Mouse (Mus musculus): ENCODE data around the gene Adgrl1. TPM values are rescaled to one million over a fixed set of nuclear protein-coding genes. Genes with fewer than 3 reads are reported as not detected.
A peak's percentile ranks its signal among the peaks of the same experiment; 100 is the strongest.

Gene Adgrl1
- polyA plus RNA-seq, 1 experiment from 2014 or later: 13.5 TPM

- no peak for ATAC-seq (replicated peaks; ENCODE audit: insufficient number of reproducible peaks, low FRiP score, low TSS enrichment)
- Histone ChIP-seq H3K27ac (ENCODE audit: low read depth, low read length) (no peak overlapping the region), H3K4me2 (peak overlapping the region; percentile 93), H3K9me3 (replicated peaks; ENCODE audit: control insufficient read depth, low read length) (no peaks in the 10 kb centered on the region), H3K9ac (ENCODE audit: low read depth, low read length) (peak overlapping the region; percentile 58; the same call in 1 of the 2 replicates), H3K4me3 (ENCODE audit: low read depth, low read length) (peak overlapping the region; percentile 62), H3K4me1 (ENCODE audit: control insufficient read depth, insufficient read depth, low read length) (peaks cover 9% of the 10 kb centered on the region; the same call in 1 of the 2 replicates), H3K36me3 (ENCODE audit: control insufficient read depth, insufficient read depth, low read length) (no peaks in the 10 kb centered on the region), H3K27me3 (ENCODE audit: control insufficient read depth, insufficient read depth, low read length) (peaks cover 14% of the 10 kb centered on the region; the same call in 1 of the 2 replicates)
- WGBS (ENCODE audit: insufficient replicate concordance): under 1% methylated on average over 41 of the region's 41 CpGs
Observed at GRCm38 (mm10) chr8:83876080-83876837, 23.6 kb upstream of the Adgrl1 start.

GRCm38 (mm10) chr8:83876838-83877223, 23.1 kb upstream of the Adgrl1 start:
- no peak for ATAC-seq (replicated peaks; ENCODE audit: insufficient number of reproducible peaks, low FRiP score, low TSS enrichment)
- peaks cover 9% of the 10 kb centered on the region; the same call in 1 of the 2 replicates for H3K4me1 ChIP-seq (ENCODE audit: control insufficient read depth, insufficient read depth, low read length)
- H3K36me3 ChIP-seq (ENCODE audit: control insufficient read depth, insufficient read depth, low read length): no peaks in the 10 kb centered on the region
- H3K4me2 ChIP-seq: peak overlapping the region; percentile 93
- no peak overlapping the region for H3K9ac ChIP-seq (ENCODE audit: low read depth, low read length)
- H3K27me3 ChIP-seq (ENCODE audit: control insufficient read depth, insufficient read depth, low read length): peaks cover 14% of the 10 kb centered on the region; the same call in 1 of the 2 replicates
- 5% methylated on average over 10 of the region's 10 CpGs for WGBS (ENCODE audit: insufficient replicate concordance)
- no peaks in the 10 kb centered on the region for H3K9me3 ChIP-seq (replicated peaks; ENCODE audit: control insufficient read depth, low read length)
- peak overlapping the region; percentile 62 for H3K4me3 ChIP-seq (ENCODE audit: low read depth, low read length)
- no peak overlapping the region for H3K27ac ChIP-seq (ENCODE audit: low read depth, low read length)

GRCm38 (mm10) chr8:83888409-83888808, 11.5 kb upstream of the Adgrl1 start:
- WGBS (ENCODE audit: insufficient replicate concordance): 63% methylated on average over 2 of the region's 2 CpGs
- Histone ChIP-seq H3K36me3 (ENCODE audit: control insufficient read depth, insufficient read depth, low read length) (no peaks in the 10 kb centered on the region), H3K9ac (ENCODE audit: low read depth, low read length) (no peak overlapping the region), H3K4me3 (ENCODE audit: low read depth, low read length) (no peak overlapping the region), H3K4me1 (ENCODE audit: control insufficient read depth, insufficient read depth, low read length) (no peaks in the 10 kb centered on the region), H3K27ac (ENCODE audit: low read depth, low read length) (no peak overlapping the region), H3K27me3 (ENCODE audit: control insufficient read depth, insufficient read depth, low read length) (no peaks in the 10 kb centered on the region), H3K4me2 (no peak overlapping the region), H3K9me3 (replicated peaks; ENCODE audit: control insufficient read depth, low read length) (no peaks in the 10 kb centered on the region)
- ATAC-seq (replicated peaks; ENCODE audit: insufficient number of reproducible peaks, low FRiP score, low TSS enrichment): no peak

GRCm38 (mm10) chr8:83892061-83892460, 7.8 kb upstream of the Adgrl1 start:
- 55% methylated on average over 4 of the region's 4 CpGs for WGBS (ENCODE audit: insufficient replicate concordance)
- ATAC-seq (replicated peaks; ENCODE audit: insufficient number of reproducible peaks, low FRiP score, low TSS enrichment): no peak
- H3K9me3 ChIP-seq (replicated peaks; ENCODE audit: control insufficient read depth, low read length): no peaks in the 10 kb centered on the region
- H3K9ac ChIP-seq (ENCODE audit: low read depth, low read length): no peak overlapping the region
- H3K4me3 ChIP-seq (ENCODE audit: low read depth, low read length): no peak overlapping the region
- no peaks in the 10 kb centered on the region for H3K36me3 ChIP-seq (ENCODE audit: control insufficient read depth, insufficient read depth, low read length)
- peaks cover 2% of the 10 kb centered on the region; the same call in 1 of the 2 replicates for H3K4me1 ChIP-seq (ENCODE audit: control insufficient read depth, insufficient read depth, low read length)
- no peak overlapping the region for H3K27ac ChIP-seq (ENCODE audit: low read depth, low read length)
- no peak overlapping the region for H3K4me2 ChIP-seq
- H3K27me3 ChIP-seq (ENCODE audit: control insufficient read depth, insufficient read depth, low read length): peaks cover 25% of the 10 kb centered on the region

GRCm38 (mm10) chr8:83893915-83894314, 6.0 kb upstream of the Adgrl1 start:
- Histone ChIP-seq H3K27ac (ENCODE audit: low read depth, low read length) (no peak overlapping the region), H3K4me1 (ENCODE audit: control insufficient read depth, insufficient read depth, low read length) (peaks cover 8% of the 10 kb centered on the region; the same call in 1 of the 2 replicates), H3K9me3 (replicated peaks; ENCODE audit: control insufficient read depth, low read length) (no peaks in the 10 kb centered on the region), H3K9ac (ENCODE audit: low read depth, low read length) (no peak overlapping the region), H3K4me2 (no peak overlapping the region), H3K27me3 (ENCODE audit: control insufficient read depth, insufficient read depth, low read length) (peaks cover 27% of the 10 kb centered on the region), H3K36me3 (ENCODE audit: control insufficient read depth, insufficient read depth, low read length) (no peaks in the 10 kb centered on the region), H3K4me3 (ENCODE audit: low read depth, low read length) (no peak overlapping the region)
- 4% methylated on average over 5 of the region's 5 CpGs for WGBS (ENCODE audit: insufficient replicate concordance)
- no peak for ATAC-seq (replicated peaks; ENCODE audit: insufficient number of reproducible peaks, low FRiP score, low TSS enrichment)

- H3K27me3 ChIP-seq (ENCODE audit: control insufficient read depth, insufficient read depth, low read length): peaks cover 27% of the 10 kb centered on the region
- no peak overlapping the region for H3K4me2 ChIP-seq
- H3K9me3 ChIP-seq (replicated peaks; ENCODE audit: control insufficient read depth, low read length): no peaks in the 10 kb centered on the region
- no peak overlapping the region for H3K4me3 ChIP-seq (ENCODE audit: low read depth, low read length)
- no peak overlapping the region for H3K9ac ChIP-seq (ENCODE audit: low read depth, low read length)
- no peak overlapping the region for H3K27ac ChIP-seq (ENCODE audit: low read depth, low read length)
- 8% methylated on average over 5 of the region's 5 CpGs for WGBS (ENCODE audit: insufficient replicate concordance)
- no peak for ATAC-seq (replicated peaks; ENCODE audit: insufficient number of reproducible peaks, low FRiP score, low TSS enrichment)
- H3K36me3 ChIP-seq (ENCODE audit: control insufficient read depth, insufficient read depth, low read length): no peaks in the 10 kb centered on the region
- H3K4me1 ChIP-seq (ENCODE audit: control insufficient read depth, insufficient read depth, low read length): peaks cover 8% of the 10 kb centered on the region; the same call in 1 of the 2 replicates
Observed at GRCm38 (mm10) chr8:83895894-83896293, 4.0 kb upstream of the Adgrl1 start.

- H3K9ac ChIP-seq (ENCODE audit: low read depth, low read length): no peak overlapping the region
- peaks cover 11% of the 10 kb centered on the region; the same call in 1 of the 2 replicates for H3K4me1 ChIP-seq (ENCODE audit: control insufficient read depth, insufficient read depth, low read length)
- H3K9me3 ChIP-seq (replicated peaks; ENCODE audit: control insufficient read depth, low read length): no peaks in the 10 kb centered on the region
- WGBS (ENCODE audit: insufficient replicate concordance): 73% methylated on average over 7 of the region's 7 CpGs
- peaks cover 27% of the 10 kb centered on the region for H3K27me3 ChIP-seq (ENCODE audit: control insufficient read depth, insufficient read depth, low read length)
- H3K36me3 ChIP-seq (ENCODE audit: control insufficient read depth, insufficient read depth, low read length): no peaks in the 10 kb centered on the region
- ATAC-seq (replicated peaks; ENCODE audit: insufficient number of reproducible peaks, low FRiP score, low TSS enrichment): no peak
- H3K4me3 ChIP-seq (ENCODE audit: low read depth, low read length): no peak overlapping the region
- H3K4me2 ChIP-seq: no peak overlapping the region
- no peak overlapping the region for H3K27ac ChIP-seq (ENCODE audit: low read depth, low read length)
Observed at GRCm38 (mm10) chr8:83896461-83896860, 3.4 kb upstream of the Adgrl1 start.

GRCm38 (mm10) chr8:83897211-83897610, 2.7 kb upstream of the Adgrl1 start:
- peak overlapping the region; percentile 29 for H3K4me3 ChIP-seq (ENCODE audit: low read depth, low read length)
- peaks cover 18% of the 10 kb centered on the region for H3K4me1 ChIP-seq (ENCODE audit: control insufficient read depth, insufficient read depth, low read length)
- WGBS (ENCODE audit: insufficient replicate concordance): 4% methylated on average over 26 of the region's 26 CpGs
- peak overlapping the region; percentile 66 for H3K4me2 ChIP-seq
- ATAC-seq (replicated peaks; ENCODE audit: insufficient number of reproducible peaks, low FRiP score, low TSS enrichment): no peak
- peak overlapping the region; percentile 22; the same call in 1 of the 2 replicates for H3K9ac ChIP-seq (ENCODE audit: low read depth, low read length)
- peaks cover 27% of the 10 kb centered on the region for H3K27me3 ChIP-seq (ENCODE audit: control insufficient read depth, insufficient read depth, low read length)
- H3K27ac ChIP-seq (ENCODE audit: low read depth, low read length): no peak overlapping the region
- H3K9me3 ChIP-seq (replicated peaks; ENCODE audit: control insufficient read depth, low read length): no peaks in the 10 kb centered on the region
- H3K36me3 ChIP-seq (ENCODE audit: control insufficient read depth, insufficient read depth, low read length): no peaks in the 10 kb centered on the region

Measured in heart, embryonic 11.5 days (tissue).